Mouse (Mus musculus) heart, postnatal 0 days (tissue): ENCODE results near the gene 9430015G10Rik. TPM values are rescaled to one million over a fixed set of nuclear protein-coding genes. Genes with fewer than 3 reads are reported as not detected.

ENCODE experiments used
- ATAC-seq: fragments of 200-750 bp; cut with Nextera tagmentation; 2 replicates; pipeline ENCODE4 v1.8.0; 2017; ENCODE audit warnings: low read depth, moderate number of reproducible peaks, moderate library complexity; ENCODE audit not compliant: insufficient read depth
- DNase-seq: peaks from one replicate; pipeline ENCODE4 v3.0.0-alpha.2; 2016; ENCODE audit warnings: low spot score
- H3K27ac ChIP-seq: fragments of 300-500 bp; sonication (generic); 2 replicates; pipeline ENCODE4 v1.5.1; 2014; ENCODE audit warnings: low read depth, mild to moderate bottlenecking
- H3K27me3 ChIP-seq: fragments of 300-500 bp; sonication (generic); 2 replicates; pipeline ENCODE4 v1.6.1; 2014; ENCODE audit warnings: low read length, mixed read lengths; ENCODE audit not compliant: control insufficient read depth, insufficient read depth
- H3K36me3 ChIP-seq: fragments of 300-500 bp; sonication (generic); replicated peaks from 2 replicates; pipeline ENCODE4 v1.6.1; 2014; ENCODE audit warnings: low read length, mixed read lengths; ENCODE audit not compliant: control insufficient read depth, insufficient read depth
- H3K4me1 ChIP-seq: fragments of 300-500 bp; sonication (generic); 2 replicates; pipeline ENCODE4 v1.6.1; 2014; ENCODE audit warnings: antibody characterized with exemption; ENCODE audit not compliant: control insufficient read depth, insufficient read depth
- H3K4me2 ChIP-seq: fragments of 300-500 bp; sonication (generic); 2 replicates; pipeline ENCODE4 v1.6.1; 2014; ENCODE audit warnings: low read depth, mild to moderate bottlenecking, low read length, moderate library complexity
- H3K4me3 ChIP-seq: fragments of 300-500 bp; sonication (generic); 2 replicates; pipeline ENCODE4 v1.5.1; 2014; ENCODE audit warnings: low read depth, low read length
- H3K9ac ChIP-seq: fragments of 300-500 bp; sonication (generic); replicated peaks from 2 replicates; pipeline ENCODE4 v1.6.1; 2014; ENCODE audit warnings: low read depth, low read length, mixed read lengths
- H3K9me3 ChIP-seq: fragments of 300-500 bp; sonication (generic); replicated peaks from 2 replicates; pipeline ENCODE4 v1.6.1; 2016; ENCODE audit warnings: low read length; ENCODE audit not compliant: control insufficient read depth
- CTCF ChIP-seq: IDR thresholded peaks from 2 replicates; pipeline ENCODE4 v1.5.1; 2016; ENCODE audit warnings: antibody characterized with exemption, control low read depth, low read depth
- EP300 ChIP-seq: IDR thresholded peaks from 2 replicates; pipeline ENCODE4 v1.6.1; 2016; ENCODE audit warnings: antibody characterized with exemption, low read depth
- WGBS: fragments of 180-500 bp; shearing (Covaris S2); extraction: QIAGEN DNeasy Blood & Tissue Kit; methylation state at CpG from one replicate; pipeline ENCODE4 v1.1.7; 2014; 5-methylcytosine and 5-hydroxymethylcytosine counted together
- polyA plus RNA-seq: library from polyadenylated mRNA; unstranded; fragments of >200 nt; fragmentation: Nextera tagmentation; extraction: Ambion mirVana; gene quantifications from 2 replicates; pipeline ENCODE4 v1.2.1, GENCODE M21; 2015
- total RNA-seq: library from RNA; depleted of rRNA; stranded (reverse); fragments of >200 nt; gene quantifications from 2 replicates; pipeline ENCODE4 v1.2.3, GENCODE M21; 2014; ENCODE audit warnings: low replicate concordance

9430015G10Rik gene
- total and polyA plus RNA-seq, 2 experiments from 2014 or later, result 3.8 to 6.7 TPM

DNA sequence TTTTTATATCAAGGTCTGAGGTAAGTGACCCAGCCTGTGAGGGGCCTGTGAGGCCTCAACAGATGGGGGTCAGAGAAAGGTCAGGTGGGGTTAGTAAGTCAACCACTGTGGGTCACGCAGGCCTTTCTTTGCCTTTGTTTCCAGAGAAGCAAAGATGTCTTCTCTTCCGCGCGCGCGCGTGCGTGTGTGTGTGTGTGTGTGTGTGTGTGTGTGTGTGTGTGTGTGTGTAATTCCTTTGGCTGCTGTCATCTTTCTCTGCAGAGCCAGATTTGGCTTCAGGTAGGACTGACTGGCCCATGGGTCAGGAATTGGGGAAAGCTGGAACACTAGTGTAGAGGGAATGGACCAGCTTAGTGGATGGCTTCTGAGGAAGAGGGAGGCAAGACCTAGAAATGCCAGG lies 40.1 kb upstream of the 9430015G10Rik start:
- H3K4me3 ChIP-seq, result no peak overlapping the region
- H3K9ac ChIP-seq, result no peak overlapping the region
- DNase-seq (no peak), ATAC-seq (no peak)
- TF ChIP-seq EP300 (no peak), CTCF (no peak)
- H3K9me3 ChIP-seq, result no peaks in the 10 kb centered on the region
- 0 out of 2 replicates have a peak, but pooled peaks cover 3% of the 10 kb centered on the region for H3K4me1 ChIP-seq
- peak overlapping the region; percentile 57; the same call in 1 of the 2 replicates for H3K27ac ChIP-seq
- no peaks in the 10 kb centered on the region for H3K36me3 ChIP-seq
- 96% methylated on average over 8 of the region's 8 CpGs for WGBS
- no peaks in the 10 kb centered on the region for H3K27me3 ChIP-seq
- no peak overlapping the region for H3K4me2 ChIP-seq

DNA sequence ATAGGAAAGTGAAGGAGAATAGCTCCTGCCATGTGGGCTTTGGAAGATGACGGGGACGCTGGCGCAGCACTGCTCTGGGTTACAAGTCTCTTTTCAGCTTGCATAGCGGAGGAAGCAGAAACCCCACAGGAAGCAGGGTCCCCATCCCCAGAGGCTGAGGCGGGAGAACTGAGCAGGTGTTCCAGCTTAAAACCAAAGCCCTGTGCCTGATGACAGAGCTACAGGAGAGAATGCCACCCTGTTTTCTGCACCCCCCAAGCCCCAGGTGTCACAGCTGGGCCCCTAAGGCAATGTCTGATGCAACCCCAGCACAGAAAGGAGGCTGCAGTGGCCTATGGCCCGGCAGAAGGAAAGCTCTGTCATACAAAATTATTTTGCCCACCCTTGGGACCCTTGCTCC lies 39.5 kb upstream of the 9430015G10Rik start:
- H3K27me3 ChIP-seq, result no peaks in the 10 kb centered on the region
- H3K9me3 ChIP-seq, result no peaks in the 10 kb centered on the region
- no peaks in the 10 kb centered on the region for H3K36me3 ChIP-seq
- no peak overlapping the region for H3K4me3 ChIP-seq
- 0 out of 2 replicates have a peak, but pooled peaks cover 3% of the 10 kb centered on the region for H3K4me1 ChIP-seq
- ATAC-seq (no peak), DNase-seq (no peak)
- no peak overlapping the region for H3K9ac ChIP-seq
- peak overlapping the region; percentile 61; the same call in 1 of the 2 replicates for H3K27ac ChIP-seq
- no peak for TF ChIP-seq CTCF
- TF ChIP-seq EP300, result no peak
- H3K4me2 ChIP-seq, result no peak overlapping the region
- 63% methylated on average over 6 of the region's 6 CpGs for WGBS

DNA sequence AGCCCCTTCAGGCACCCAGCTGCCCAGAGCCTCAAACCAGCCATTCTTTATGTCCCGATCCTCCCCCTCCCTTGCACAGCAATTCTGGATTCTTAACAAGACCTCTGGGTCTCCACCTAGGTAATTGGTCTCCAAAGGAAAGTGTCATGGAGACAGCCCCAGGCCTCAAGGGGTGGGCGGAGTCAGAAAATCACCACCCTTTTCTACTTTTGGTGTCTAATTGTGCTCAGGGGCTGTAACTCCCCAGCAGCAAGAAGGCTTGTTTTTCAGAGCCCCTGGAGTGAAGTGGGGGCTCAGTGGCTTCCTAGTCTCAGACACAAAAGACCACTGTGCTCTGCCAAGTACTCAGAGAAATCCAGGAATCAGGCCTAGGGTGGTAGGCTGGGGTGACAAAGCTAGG lies 39.1 kb upstream of the 9430015G10Rik start:
- H3K27ac ChIP-seq, result peak overlapping the region; percentile 61; the same call in 1 of the 2 replicates
- WGBS, result 71% methylated on average over 2 of the region's 2 CpGs

DNA sequence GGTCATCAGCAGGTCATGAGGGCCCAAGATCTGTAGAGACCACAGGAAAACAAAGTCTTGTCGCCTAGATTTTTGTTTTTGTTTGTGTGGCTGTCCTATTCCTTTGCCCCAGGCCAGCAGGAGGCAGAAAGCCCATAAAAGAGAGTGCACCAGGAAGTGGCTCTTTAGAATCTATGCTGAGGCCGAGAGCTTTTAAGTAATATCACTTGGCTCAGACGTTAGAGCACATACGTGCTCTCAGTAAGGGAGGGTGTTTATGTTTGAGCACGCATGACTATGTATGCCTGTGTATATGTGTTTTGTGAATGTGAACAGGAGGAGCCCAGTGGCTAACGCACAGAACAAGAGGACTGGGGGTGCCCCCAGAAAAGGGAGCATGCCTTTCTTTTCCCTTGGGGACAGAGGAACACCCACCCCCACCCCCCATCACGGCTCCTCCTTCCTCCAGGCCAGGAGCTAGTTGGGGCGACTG lies 32.8 kb upstream of the 9430015G10Rik start:
- H3K27me3 ChIP-seq, result no peaks in the 10 kb centered on the region
- no peaks in the 10 kb centered on the region for H3K36me3 ChIP-seq
- H3K4me1 ChIP-seq, result peaks cover 12% of the 10 kb centered on the region; the same call in 1 of the 2 replicates
- H3K4me3 ChIP-seq, result peak overlapping the region; percentile 48
- peak overlapping the region; percentile 14; the same call in 1 of the 2 replicates for H3K27ac ChIP-seq
- H3K9me3 ChIP-seq, result no peaks in the 10 kb centered on the region
- peak overlapping the region; percentile 27; the same call in 1 of the 2 replicates for H3K9ac ChIP-seq
- WGBS, result 20% methylated on average over 8 of the region's 8 CpGs
- peak overlapping the region; percentile 84 for H3K4me2 ChIP-seq
- ATAC-seq (no peak), DNase-seq (peak; percentile 38)
- TF ChIP-seq EP300 (no peak), CTCF (no peak; the same call in 1 of the 2 replicates)

More for the DNA sequence above, 39.1 kb upstream of the 9430015G10Rik start:
- Histone ChIP-seq H3K27me3 (no peaks in the 10 kb centered on the region), H3K4me1 (0 out of 2 replicates have a peak, but pooled peaks cover 3% of the 10 kb centered on the region), H3K9me3 (no peaks in the 10 kb centered on the region), H3K36me3 (no peaks in the 10 kb centered on the region), H3K4me3 (no peak overlapping the region), H3K9ac (no peak overlapping the region), H3K4me2 (no peak overlapping the region)
- ATAC-seq (no peak), DNase-seq (no peak)
- TF ChIP-seq CTCF (no peak), EP300 (no peak)

DNA sequence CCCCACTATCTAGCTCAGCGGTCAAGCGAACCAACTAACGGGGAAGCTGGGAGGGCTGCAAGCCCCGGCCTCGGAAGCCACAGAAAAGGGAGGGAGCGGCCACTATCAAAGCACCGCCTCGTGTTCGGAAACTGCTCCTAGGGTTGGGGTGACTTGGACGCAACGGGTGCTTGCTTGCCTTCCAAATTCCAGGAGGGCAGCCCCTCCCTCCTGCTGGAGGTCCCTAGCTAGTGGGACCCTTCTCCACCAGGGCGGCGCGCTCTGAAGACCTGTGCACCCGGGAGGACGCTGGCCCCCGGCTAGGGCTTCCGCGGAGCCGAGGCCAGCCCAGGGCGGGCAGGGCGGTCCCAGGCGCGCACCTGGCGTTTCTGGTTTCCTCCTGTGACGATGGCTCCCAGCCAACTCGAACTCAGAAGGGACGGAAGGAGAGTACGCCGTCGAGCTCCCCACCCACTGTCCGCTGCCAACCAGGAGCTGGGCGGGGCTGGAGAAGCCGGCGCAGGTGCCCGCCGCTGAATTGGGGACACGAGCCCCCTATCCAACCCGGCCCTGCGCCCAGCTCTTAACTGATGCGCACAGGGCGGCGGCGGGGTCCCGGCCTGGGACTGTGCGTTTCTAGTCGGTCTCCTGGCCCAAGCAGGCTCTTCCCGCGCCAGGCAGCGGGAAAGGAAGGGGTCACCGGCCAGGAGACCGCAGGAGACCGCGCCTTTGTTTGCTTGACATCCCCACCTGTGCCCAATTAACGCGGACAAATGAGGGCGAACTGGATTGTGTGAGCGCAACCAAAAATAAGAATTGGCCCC lies 32.1 kb upstream of the 9430015G10Rik start:
- peak; percentile 72 for ATAC-seq
- H3K4me2 ChIP-seq, result peak overlapping the region; percentile 84
- H3K27ac ChIP-seq, result peak overlapping the region; percentile 14; the same call in 1 of the 2 replicates
- 1% methylated on average over 58 of the region's 58 CpGs for WGBS
- peaks cover 12% of the 10 kb centered on the region; the same call in 1 of the 2 replicates for H3K4me1 ChIP-seq
- H3K9me3 ChIP-seq, result no peaks in the 10 kb centered on the region
- TF ChIP-seq CTCF (peak; percentile 17), EP300 (no peak)
- H3K4me3 ChIP-seq, result peak overlapping the region; percentile 48
- H3K9ac ChIP-seq, result peak overlapping the region; percentile 27
- no peaks in the 10 kb centered on the region for H3K36me3 ChIP-seq
- peak; percentile 13 for DNase-seq
- H3K27me3 ChIP-seq, result no peaks in the 10 kb centered on the region
